In the genomic region with DNA sequence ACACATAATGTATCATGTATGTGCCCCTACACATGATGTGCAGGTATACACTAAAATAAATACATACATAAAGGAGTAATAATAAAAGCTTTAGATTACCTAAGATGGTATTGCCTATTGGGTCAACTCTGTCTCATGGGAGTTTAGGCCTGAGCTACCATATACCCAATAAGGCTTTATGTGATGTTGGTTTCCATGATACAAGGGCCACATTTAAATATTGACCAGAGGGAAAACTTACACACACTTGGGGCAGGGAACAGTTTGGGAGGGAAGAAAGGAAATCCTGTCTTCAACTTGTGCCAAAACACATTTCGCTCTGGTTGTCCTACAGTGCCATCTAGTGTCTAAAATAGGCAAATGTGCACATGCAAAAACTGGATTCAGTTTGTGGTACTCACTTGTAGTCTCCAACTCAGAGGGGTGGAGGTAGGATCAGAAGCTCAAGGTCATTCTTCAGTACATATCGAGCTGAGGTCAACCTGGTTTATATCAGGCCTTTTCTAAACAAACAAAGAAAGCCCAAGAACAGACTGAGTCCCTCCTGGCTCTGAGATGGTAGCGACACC, we compare ENCODE assay signal across 7 mouse cellular contexts. TPM values are rescaled to one million over a fixed set of nuclear protein-coding genes. Genes with fewer than 3 reads are reported as not detected.
DNase-seq lines count a peak whose midpoint lies in the region; ATAC-seq and TF ChIP-seq lines count a peak whose summit lies in the region.

No protein-coding gene starts in this region.

- H3K4me1 ChIP-seq in liver, postnatal 0 days (ENCODE audit: insufficient read depth) = no peaks in the 10 kb centered on the region
- no peaks in the 10 kb centered on the region for H3K4me1 ChIP-seq in liver, embryonic 12.5 days
- no peaks in the 10 kb centered on the region for H3K4me1 ChIP-seq in neural tube, embryonic 11.5 days (ENCODE audit: control insufficient read depth, insufficient read depth, low read length)

- no peaks in the 10 kb centered on the region; the same call in 1 of the 2 replicates for H3K27me3 ChIP-seq in liver, postnatal 0 days (ENCODE audit: insufficient read depth, low read length)
- H3K27me3 ChIP-seq in liver, embryonic 12.5 days (replicated peaks) = no peaks in the 10 kb centered on the region
- H3K27me3 ChIP-seq in neural tube, embryonic 11.5 days (ENCODE audit: control insufficient read depth, insufficient read depth, low read length) = no peaks in the 10 kb centered on the region

- no peaks in the 10 kb centered on the region for H3K9me3 ChIP-seq in liver, postnatal 0 days (ENCODE audit: low read length)
- H3K9me3 ChIP-seq in liver, embryonic 12.5 days (replicated peaks) = no peaks in the 10 kb centered on the region
- H3K9me3 ChIP-seq in neural tube, embryonic 11.5 days (ENCODE audit: control insufficient read depth, low read length) = no peaks in the 10 kb centered on the region

- H3K9ac ChIP-seq in liver, postnatal 0 days (replicated peaks) = no peak overlapping the region
- H3K9ac ChIP-seq in liver, embryonic 12.5 days = no peak overlapping the region
- no peak overlapping the region for H3K9ac ChIP-seq in neural tube, embryonic 11.5 days (ENCODE audit: low read length)

- DNase-seq in liver, postnatal 0 days = peak; percentile 15
- peak; percentile 36 for DNase-seq in MEL-GATA-1-ER (ENCODE audit: extremely low read depth, low read depth)
- peak; percentile 17 to 39 for DNase-seq in cerebellum, adult 18-20 months
- DNase-seq in forelimb bud, embryonic 11.5 days (ENCODE audit: low read depth, low spot score) = peak; percentile 58
- DNase-seq in layer of hippocampus, postnatal 14 days (ENCODE audit: low spot score in 2 of 2) = peak; percentile 20 to 63
- peak; percentile 41 for DNase-seq in neural tube, embryonic 11.5 days (ENCODE audit: low spot score)

- no peak overlapping the region for H3K27ac ChIP-seq in liver, postnatal 0 days (ENCODE audit: low read depth)
- H3K27ac ChIP-seq in liver, embryonic 12.5 days = no peak overlapping the region
- no peak overlapping the region for H3K27ac ChIP-seq in neural tube, embryonic 11.5 days (ENCODE audit: low read depth, low read length)

- TF ChIP-seq EP300 in liver, postnatal 0 days (IDR thresholded peaks at IDR 0.05; ENCODE audit: low read depth) = no peak

- no peak for ATAC-seq in liver, postnatal 0 days
- no peak for ATAC-seq in liver, embryonic 12.5 days
- no peak for ATAC-seq in neural tube, embryonic 11.5 days (ENCODE audit: insufficient read depth, low FRiP score, low TSS enrichment)

- 32% methylated on average over 3 of the region's 3 CpGs for WGBS in liver, postnatal 0 days (ENCODE audit: insufficient replicate concordance)
- 27% methylated on average over 3 of the region's 3 CpGs for WGBS in liver, embryonic 12.5 days (ENCODE audit: insufficient replicate concordance)
- WGBS in neural tube, embryonic 11.5 days = 45% methylated on average over 3 of the region's 3 CpGs

- TF ChIP-seq CTCF in liver, postnatal 0 days (IDR thresholded peaks at IDR 0.05; ENCODE audit: low read depth) = peak; percentile 89

- H3K4me2 ChIP-seq in liver, postnatal 0 days (ENCODE audit: low read depth, low read length) = no peak overlapping the region
- no peak overlapping the region for H3K4me2 ChIP-seq in liver, embryonic 12.5 days
- H3K4me2 ChIP-seq in neural tube, embryonic 11.5 days (ENCODE audit: low read depth) = no peak overlapping the region

- no peaks in the 10 kb centered on the region for H3K36me3 ChIP-seq in liver, postnatal 0 days (replicated peaks; ENCODE audit: insufficient read depth, low read length)
- no peaks in the 10 kb centered on the region for H3K36me3 ChIP-seq in liver, embryonic 12.5 days
- H3K36me3 ChIP-seq in neural tube, embryonic 11.5 days (ENCODE audit: control insufficient read depth, insufficient read depth, low read length) = no peaks in the 10 kb centered on the region

- H3K4me3 ChIP-seq in liver, postnatal 0 days (ENCODE audit: low read depth, low read length) = no peak overlapping the region
- H3K4me3 ChIP-seq in liver, embryonic 12.5 days = no peak overlapping the region
- no peak overlapping the region for H3K4me3 ChIP-seq in neural tube, embryonic 11.5 days (ENCODE audit: low read depth, low read length)

RNA-seq across cellular contexts. Expression of gene Cdkl5, which starts 38.8 kb away (rescaled TPM):
- 0.30 and 0.34 TPM in 2 replicates for polyA plus RNA-seq in liver, postnatal 0 days (2015; fragmentation: Nextera tagmentation; extraction: Ambion mirVana)
- polyA plus RNA-seq in liver, embryonic 12.5 days (2016; fragmentation: Nextera tagmentation; extraction: Ambion mirVana) = 0.45 and 0.48 TPM in 2 replicates
- 100 to 1,000 TPM; 105 to 111 TPM for total RNA-seq in layer of hippocampus, postnatal 14 days (2021)
- 3.1 and 3.3 TPM in 2 replicates for polyA plus RNA-seq in neural tube, embryonic 11.5 days (2014; fragmentation: Nextera tagmentation; extraction: Ambion mirVana)
